Mouse (Mus musculus) hindbrain, embryonic 15.5 days (tissue): ENCODE data around the gene Slc17a1. TPM values are rescaled to one million over a fixed set of nuclear protein-coding genes. Genes with fewer than 3 reads are reported as not detected.

Experiments used
- ATAC-seq: fragments of 200-750 bp; cut with Nextera tagmentation; 2 replicates; pipeline ENCODE4 v1.8.0; 2017; ENCODE audit warnings: low read depth, moderate number of reproducible peaks, moderate TSS enrichment; ENCODE audit not compliant: low FRiP score
- H3K27ac ChIP-seq: fragments of 300-500 bp; sonication (generic); replicated peaks from 2 replicates; pipeline ENCODE4 v1.5.1; 2015; ENCODE audit warnings: mild to moderate bottlenecking, inconsistent platforms
- H3K27me3 ChIP-seq: fragments of 300-500 bp; sonication (generic); 2 replicates; pipeline ENCODE4 v1.6.1; 2015; ENCODE audit warnings: control low read depth, inconsistent platforms
- H3K36me3 ChIP-seq: fragments of 300-500 bp; sonication (generic); 2 replicates; pipeline ENCODE4 v1.6.1; 2015; ENCODE audit warnings: control low read depth, inconsistent platforms
- H3K4me1 ChIP-seq: fragments of 300-500 bp; sonication (generic); replicated peaks from 2 replicates; pipeline ENCODE4 v1.6.1; 2015; ENCODE audit warnings: control low read depth, inconsistent platforms
- H3K4me2 ChIP-seq: fragments of 300-500 bp; sonication (generic); 2 replicates; pipeline ENCODE4 v1.6.1; 2015; ENCODE audit warnings: moderate library complexity, mild to moderate bottlenecking, inconsistent platforms
- H3K4me3 ChIP-seq: fragments of 300-500 bp; sonication (generic); 2 replicates; pipeline ENCODE4 v1.5.1; 2015; ENCODE audit warnings: mild to moderate bottlenecking, inconsistent platforms
- H3K9ac ChIP-seq: fragments of 300-500 bp; sonication (generic); 2 replicates; pipeline ENCODE4 v1.6.1; 2015; ENCODE audit warnings: inconsistent platforms
- H3K9me3 ChIP-seq: fragments of 300-500 bp; sonication (generic); 2 replicates; pipeline ENCODE4 v1.6.1; 2016; ENCODE audit warnings: control low read depth, inconsistent platforms
- WGBS: fragments of 180-500 bp; shearing (Covaris S2); methylation state at CpG from one replicate; pipeline ENCODE4 v1.1.7; 2015; 5-methylcytosine and 5-hydroxymethylcytosine counted together
- polyA plus RNA-seq: library from polyadenylated mRNA; unstranded; fragments of >200 nt; fragmentation: Nextera tagmentation; extraction: Ambion mirVana; gene quantifications from 2 replicates; pipeline ENCODE4 v1.2.1, GENCODE M21; 2015

Slc17a1 gene
- polyA plus RNA-seq, 1 experiment from 2014 or later: not detected

GRCm38 (mm10) chr13:23866086-23866710, 1.4 kb upstream of the Slc17a1 start:
- Histone ChIP-seq H3K4me3 (no peak overlapping the region), H3K9me3 (no peaks in the 10 kb centered on the region), H3K27me3 (no peaks in the 10 kb centered on the region), H3K27ac (no peak overlapping the region), H3K9ac (no peak overlapping the region), H3K4me2 (no peak overlapping the region), H3K36me3 (no peaks in the 10 kb centered on the region), H3K4me1 (no peaks in the 10 kb centered on the region)
- 87% methylated on average over 9 of the region's 9 CpGs for WGBS
- no peak for ATAC-seq

GRCm38 (mm10) chr13:23867000-23867399, 550 bp upstream of the Slc17a1 start:
- 88% methylated on average over 6 of the region's 6 CpGs for WGBS
- Histone ChIP-seq H3K9me3 (no peaks in the 10 kb centered on the region), H3K4me3 (no peak overlapping the region), H3K9ac (no peak overlapping the region), H3K27ac (no peak overlapping the region), H3K4me1 (no peaks in the 10 kb centered on the region), H3K4me2 (no peak overlapping the region), H3K27me3 (no peaks in the 10 kb centered on the region), H3K36me3 (no peaks in the 10 kb centered on the region)
- ATAC-seq: no peak

GRCm38 (mm10) chr13:23868790-23869533, 1.4 kb downstream of the Slc17a1 start:
- no peak overlapping the region for H3K9ac ChIP-seq
- H3K4me1 ChIP-seq: no peaks in the 10 kb centered on the region
- 93% methylated on average over 8 of the region's 8 CpGs for WGBS
- no peak for ATAC-seq
- no peak overlapping the region for H3K4me2 ChIP-seq
- H3K4me3 ChIP-seq: no peak overlapping the region
- H3K9me3 ChIP-seq: no peaks in the 10 kb centered on the region
- no peaks in the 10 kb centered on the region for H3K27me3 ChIP-seq
- no peak overlapping the region for H3K27ac ChIP-seq
- no peaks in the 10 kb centered on the region for H3K36me3 ChIP-seq

- Histone ChIP-seq H3K36me3 (no peaks in the 10 kb centered on the region), H3K4me3 (no peak overlapping the region), H3K9me3 (no peaks in the 10 kb centered on the region), H3K9ac (no peak overlapping the region), H3K4me2 (no peak overlapping the region), H3K27ac (no peak overlapping the region), H3K4me1 (no peaks in the 10 kb centered on the region), H3K27me3 (no peaks in the 10 kb centered on the region)
- no peak for ATAC-seq
- 87% methylated on average over 3 of the region's 3 CpGs for WGBS
Measured at GRCm38 (mm10) chr13:23869996-23870395, 2.4 kb downstream of the Slc17a1 start.

GRCm38 (mm10) chr13:23873141-23873540, 5.6 kb downstream of the Slc17a1 start:
- no peaks in the 10 kb centered on the region for H3K9me3 ChIP-seq
- 91% methylated on average over 5 of the region's 5 CpGs for WGBS
- no peak for ATAC-seq
- no peak overlapping the region for H3K9ac ChIP-seq
- no peaks in the 10 kb centered on the region for H3K27me3 ChIP-seq
- H3K4me3 ChIP-seq: no peak overlapping the region
- H3K4me1 ChIP-seq: no peaks in the 10 kb centered on the region
- H3K27ac ChIP-seq: no peak overlapping the region
- H3K36me3 ChIP-seq: no peaks in the 10 kb centered on the region
- H3K4me2 ChIP-seq: no peak overlapping the region

- ATAC-seq: no peak
- Histone ChIP-seq H3K27ac (no peak overlapping the region), H3K4me2 (no peak overlapping the region), H3K9ac (no peak overlapping the region), H3K4me3 (no peak overlapping the region), H3K4me1 (no peaks in the 10 kb centered on the region), H3K36me3 (no peaks in the 10 kb centered on the region), H3K9me3 (no peaks in the 10 kb centered on the region), H3K27me3 (no peaks in the 10 kb centered on the region)
- 83% methylated on average over 3 of the region's 3 CpGs for WGBS
Measured at GRCm38 (mm10) chr13:23879106-23879505, 11.6 kb downstream of the Slc17a1 start.

GRCm38 (mm10) chr13:23879636-23880035, 12.1 kb downstream of the Slc17a1 start:
- Histone ChIP-seq H3K27me3 (no peaks in the 10 kb centered on the region), H3K36me3 (no peaks in the 10 kb centered on the region), H3K27ac (no peak overlapping the region), H3K9ac (no peak overlapping the region), H3K4me1 (no peaks in the 10 kb centered on the region), H3K4me3 (no peak overlapping the region), H3K9me3 (no peaks in the 10 kb centered on the region), H3K4me2 (no peak overlapping the region)
- WGBS: 89% methylated on average over 5 of the region's 5 CpGs
- no peak for ATAC-seq

GRCm38 (mm10) chr13:23885540-23885939, 18.0 kb downstream of the Slc17a1 start:
- Histone ChIP-seq H3K9ac (no peak overlapping the region), H3K27ac (no peak overlapping the region), H3K4me2 (no peak overlapping the region), H3K27me3 (no peaks in the 10 kb centered on the region), H3K36me3 (no peaks in the 10 kb centered on the region), H3K4me1 (no peaks in the 10 kb centered on the region), H3K9me3 (no peaks in the 10 kb centered on the region), H3K4me3 (no peak overlapping the region)
- 45% methylated on average over 2 of the region's 2 CpGs for whole genome bisulfite sequencing
- no peak for ATAC-seq

- WGBS: 85% methylated on average over 3 of the region's 3 CpGs
- no peak for ATAC-seq
- Histone ChIP-seq H3K4me1 (no peaks in the 10 kb centered on the region), H3K9me3 (no peaks in the 10 kb centered on the region), H3K4me2 (no peak overlapping the region), H3K36me3 (no peaks in the 10 kb centered on the region), H3K9ac (no peak overlapping the region), H3K27ac (no peak overlapping the region), H3K4me3 (no peak overlapping the region), H3K27me3 (no peaks in the 10 kb centered on the region)
Measured at GRCm38 (mm10) chr13:23887026-23887725, 19.6 kb downstream of the Slc17a1 start.

- H3K9me3 ChIP-seq: no peaks in the 10 kb centered on the region
- 74% methylated on average over 6 of the region's 6 CpGs for WGBS
- H3K36me3 ChIP-seq: no peaks in the 10 kb centered on the region
- H3K4me2 ChIP-seq: no peak overlapping the region
- no peak overlapping the region for H3K4me3 ChIP-seq
- ATAC-seq: no peak
- no peak overlapping the region for H3K27ac ChIP-seq
- no peak overlapping the region for H3K9ac ChIP-seq
- no peaks in the 10 kb centered on the region for H3K27me3 ChIP-seq
- no peaks in the 10 kb centered on the region for H3K4me1 ChIP-seq
Measured at GRCm38 (mm10) chr13:23889011-23889605, 21.6 kb downstream of the Slc17a1 start.

- no peak overlapping the region for H3K27ac ChIP-seq
- no peaks in the 10 kb centered on the region for H3K4me1 ChIP-seq
- no peak overlapping the region for H3K4me3 ChIP-seq
- H3K9me3 ChIP-seq: no peaks in the 10 kb centered on the region
- H3K27me3 ChIP-seq: no peaks in the 10 kb centered on the region
- H3K36me3 ChIP-seq: no peaks in the 10 kb centered on the region
- H3K9ac ChIP-seq: no peak overlapping the region
- no peak for ATAC-seq
- WGBS: 22% methylated on average over 9 of the region's 9 CpGs
- no peak overlapping the region for H3K4me2 ChIP-seq
Measured at GRCm38 (mm10) chr13:23892592-23893268, 25.2 kb downstream of the Slc17a1 start.

- 25% methylated on average over 4 of the region's 4 CpGs for WGBS
Measured at GRCm38 (mm10) chr13:23893269-23893593, 25.7 kb downstream of the Slc17a1 start.

More at GRCm38 (mm10) chr13:23893269-23893593, 25.7 kb downstream of the Slc17a1 start:
- H3K4me1 ChIP-seq: no peaks in the 10 kb centered on the region
- H3K27ac ChIP-seq: no peak overlapping the region
- H3K4me3 ChIP-seq: no peak overlapping the region
- H3K27me3 ChIP-seq: no peaks in the 10 kb centered on the region
- H3K4me2 ChIP-seq: no peak overlapping the region
- no peak overlapping the region for H3K9ac ChIP-seq
- no peaks in the 10 kb centered on the region for H3K36me3 ChIP-seq
- H3K9me3 ChIP-seq: no peaks in the 10 kb centered on the region
- ATAC-seq: 0 out of 2 replicates have a peak, but pooled peaks have one; percentile 23
